Mouse (Mus musculus): ENCODE results near the gene Apmap. TPM values are rescaled to one million over a fixed set of nuclear protein-coding genes. Genes with fewer than 3 reads are reported as not detected.

Apmap gene
- polyA plus RNA-seq, 1 experiment from 2014 or later, result 24.4 TPM

DNA sequence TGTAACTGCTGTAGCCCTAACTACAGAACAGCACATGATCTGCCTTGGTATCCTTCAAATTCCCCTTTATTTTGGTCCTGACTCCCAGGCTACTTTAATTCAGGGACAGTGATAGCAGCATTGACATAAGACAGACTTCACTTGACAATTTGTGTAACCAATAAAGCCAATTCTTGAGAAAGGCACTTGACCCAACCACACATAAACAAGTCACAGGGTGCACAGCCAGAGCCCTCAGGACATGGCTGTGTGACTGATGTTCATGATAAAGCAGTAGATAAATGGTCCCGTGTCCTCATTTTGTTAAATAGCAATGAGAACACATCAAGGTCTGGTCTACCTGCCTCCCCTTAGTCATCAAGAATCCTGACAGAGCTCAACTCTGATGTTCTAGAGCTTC lies 28.7 kb downstream of the Apmap start:
- no peak overlapping the region for H3K4me3 ChIP-seq (ENCODE audit: low read depth, low read length)
- WGBS, result 73% methylated on average over 1 of the region's 1 CpGs
- no peak overlapping the region for H3K4me2 ChIP-seq (replicated peaks; ENCODE audit: low read depth)
- ATAC-seq, result no peak
- H3K27ac ChIP-seq (ENCODE audit: low read depth, low read length), result no peak overlapping the region
- no peaks in the 10 kb centered on the region for H3K27me3 ChIP-seq (replicated peaks; ENCODE audit: control insufficient read depth, insufficient read depth, low read length)
- no peaks in the 10 kb centered on the region for H3K9me3 ChIP-seq (ENCODE audit: control insufficient read depth)
- H3K4me1 ChIP-seq (replicated peaks; ENCODE audit: control insufficient read depth, insufficient read depth, low read length), result no peaks in the 10 kb centered on the region
- TF ChIP-seq CTCF (IDR thresholded peaks at IDR 0.05; ENCODE audit: low read depth), result no peak
- H3K9ac ChIP-seq (ENCODE audit: low read depth, low read length), result no peak overlapping the region
- H3K36me3 ChIP-seq (ENCODE audit: control insufficient read depth, insufficient read depth), result peaks cover 9% of the 10 kb centered on the region

DNA sequence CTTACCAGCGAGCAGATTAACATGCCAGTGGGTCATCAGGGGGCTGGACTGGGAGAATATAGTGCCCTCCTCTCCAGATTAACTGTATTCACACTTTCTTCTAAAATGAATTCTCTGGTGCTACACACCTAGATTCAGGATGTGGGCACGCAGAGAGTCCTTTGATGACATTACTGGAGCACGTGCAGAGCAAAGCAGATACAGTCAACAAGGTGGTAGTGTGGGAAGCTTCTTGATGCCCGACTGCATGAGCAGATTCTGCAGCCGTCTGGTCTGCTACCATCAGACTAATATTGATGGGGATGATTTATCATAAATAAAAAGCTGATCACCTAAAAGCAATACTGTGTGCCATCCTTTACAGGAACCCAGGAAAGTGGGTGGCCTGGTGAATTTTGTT lies 29.8 kb downstream of the Apmap start:
- no peaks in the 10 kb centered on the region for H3K4me1 ChIP-seq (replicated peaks; ENCODE audit: control insufficient read depth, insufficient read depth, low read length)
- H3K4me2 ChIP-seq (replicated peaks; ENCODE audit: low read depth), result no peak overlapping the region
- ATAC-seq, result no peak
- H3K9ac ChIP-seq (ENCODE audit: low read depth, low read length), result no peak overlapping the region
- H3K36me3 ChIP-seq (ENCODE audit: control insufficient read depth, insufficient read depth), result peaks cover under 1% of the 10 kb centered on the region; the same call in 1 of the 2 replicates
- no peak for TF ChIP-seq CTCF (IDR thresholded peaks at IDR 0.05; ENCODE audit: low read depth)
- no peaks in the 10 kb centered on the region for H3K27me3 ChIP-seq (replicated peaks; ENCODE audit: control insufficient read depth, insufficient read depth, low read length)
- H3K4me3 ChIP-seq (ENCODE audit: low read depth, low read length), result no peak overlapping the region
- WGBS, result 82% methylated on average over 5 of the region's 5 CpGs
- H3K27ac ChIP-seq (ENCODE audit: low read depth, low read length), result no peak overlapping the region
- H3K9me3 ChIP-seq (ENCODE audit: control insufficient read depth), result no peaks in the 10 kb centered on the region

DNA sequence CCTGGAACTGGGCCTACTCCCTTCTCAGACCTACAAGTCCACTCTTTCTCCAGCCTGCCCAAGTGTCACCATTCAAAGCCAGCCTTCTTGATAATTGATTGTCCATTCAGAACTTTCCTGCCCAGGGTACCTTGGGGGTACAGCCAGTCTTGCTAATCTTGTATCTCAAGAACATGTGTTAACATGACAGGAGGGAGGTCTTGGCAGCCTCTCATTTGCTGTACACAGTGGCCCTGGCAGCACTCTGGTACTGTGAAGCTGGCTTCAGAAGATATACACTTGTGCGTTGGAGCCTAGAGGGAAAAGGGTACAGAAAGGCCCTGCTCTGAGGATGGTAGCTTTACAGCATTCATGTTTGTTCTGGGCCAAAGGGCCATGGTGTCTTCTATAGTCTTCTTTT lies 32.1 kb downstream of the Apmap start:
- H3K9me3 ChIP-seq (ENCODE audit: control insufficient read depth), result no peaks in the 10 kb centered on the region
- no peaks in the 10 kb centered on the region for H3K36me3 ChIP-seq (ENCODE audit: control insufficient read depth, insufficient read depth)
- no peak overlapping the region for H3K9ac ChIP-seq (ENCODE audit: low read depth, low read length)
- no peaks in the 10 kb centered on the region for H3K4me1 ChIP-seq (replicated peaks; ENCODE audit: control insufficient read depth, insufficient read depth, low read length)
- 96% methylated on average over 1 of the region's 1 CpGs for WGBS
- H3K27ac ChIP-seq (ENCODE audit: low read depth, low read length), result no peak overlapping the region
- H3K4me3 ChIP-seq (ENCODE audit: low read depth, low read length), result no peak overlapping the region
- ATAC-seq, result no peak
- TF ChIP-seq CTCF (IDR thresholded peaks at IDR 0.05; ENCODE audit: low read depth), result no peak
- H3K27me3 ChIP-seq (replicated peaks; ENCODE audit: control insufficient read depth, insufficient read depth, low read length), result no peaks in the 10 kb centered on the region
- no peak overlapping the region for H3K4me2 ChIP-seq (replicated peaks; ENCODE audit: low read depth)

DNA sequence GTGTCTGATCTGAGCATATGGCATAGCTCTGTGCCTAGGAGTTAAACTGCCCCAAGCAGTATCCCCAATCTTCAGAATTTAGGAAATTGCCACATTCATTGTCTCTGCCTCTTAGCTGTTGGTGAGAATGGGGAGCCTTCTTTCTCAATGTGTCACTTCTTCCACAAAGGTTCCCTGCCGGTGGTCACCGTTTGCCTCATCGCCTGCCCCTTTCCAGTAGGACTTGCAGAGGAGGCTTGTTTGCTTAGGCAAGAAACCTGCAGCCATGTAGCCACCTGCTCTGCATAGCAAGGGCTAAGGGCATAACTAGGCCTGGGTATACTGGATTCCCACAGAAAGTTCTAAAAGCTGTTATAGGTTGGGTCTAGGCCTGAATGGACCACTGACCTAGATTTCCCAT lies 35.9 kb downstream of the Apmap start:
- Histone ChIP-seq H3K36me3 (ENCODE audit: control insufficient read depth, insufficient read depth) (no peaks in the 10 kb centered on the region), H3K4me1 (replicated peaks; ENCODE audit: control insufficient read depth, insufficient read depth, low read length) (no peaks in the 10 kb centered on the region), H3K9ac (ENCODE audit: low read depth, low read length) (no peak overlapping the region), H3K9me3 (ENCODE audit: control insufficient read depth) (no peaks in the 10 kb centered on the region), H3K27me3 (replicated peaks; ENCODE audit: control insufficient read depth, insufficient read depth, low read length) (no peaks in the 10 kb centered on the region), H3K4me3 (ENCODE audit: low read depth, low read length) (no peak overlapping the region), H3K4me2 (replicated peaks; ENCODE audit: low read depth) (no peak overlapping the region), H3K27ac (ENCODE audit: low read depth, low read length) (no peak overlapping the region)
- no peak for TF ChIP-seq CTCF (IDR thresholded peaks at IDR 0.05; ENCODE audit: low read depth)
- no peak for ATAC-seq
- 79% methylated on average over 3 of the region's 3 CpGs for WGBS

- Histone ChIP-seq H3K9ac (ENCODE audit: low read depth, low read length) (no peak overlapping the region), H3K4me3 (ENCODE audit: low read depth, low read length) (no peak overlapping the region), H3K27me3 (replicated peaks; ENCODE audit: control insufficient read depth, insufficient read depth, low read length) (no peaks in the 10 kb centered on the region), H3K4me1 (replicated peaks; ENCODE audit: control insufficient read depth, insufficient read depth, low read length) (no peaks in the 10 kb centered on the region), H3K27ac (ENCODE audit: low read depth, low read length) (no peak overlapping the region), H3K4me2 (replicated peaks; ENCODE audit: low read depth) (no peak overlapping the region), H3K36me3 (ENCODE audit: control insufficient read depth, insufficient read depth) (no peaks in the 10 kb centered on the region), H3K9me3 (ENCODE audit: control insufficient read depth) (no peaks in the 10 kb centered on the region)
- no peak for TF ChIP-seq CTCF (IDR thresholded peaks at IDR 0.05; ENCODE audit: low read depth)
- no peak for ATAC-seq
- WGBS, result 87% methylated on average over 2 of the region's 2 CpGs
Measured at GRCm38 (mm10) chr2:150570761-150571160, 37.6 kb downstream of the Apmap start.

- no peak for TF ChIP-seq CTCF (IDR thresholded peaks at IDR 0.05; ENCODE audit: low read depth)
- Histone ChIP-seq H3K27me3 (replicated peaks; ENCODE audit: control insufficient read depth, insufficient read depth, low read length) (no peaks in the 10 kb centered on the region), H3K4me1 (replicated peaks; ENCODE audit: control insufficient read depth, insufficient read depth, low read length) (no peaks in the 10 kb centered on the region), H3K27ac (ENCODE audit: low read depth, low read length) (no peak within 1 kb of the TSS), H3K4me3 (ENCODE audit: low read depth, low read length) (no peak within 1 kb of the TSS), H3K9ac (ENCODE audit: low read depth, low read length) (no peak within 1 kb of the TSS), H3K4me2 (replicated peaks; ENCODE audit: low read depth) (no peak within 1 kb of the TSS), H3K9me3 (ENCODE audit: control insufficient read depth) (no peaks in the 10 kb centered on the region), H3K36me3 (ENCODE audit: control insufficient read depth, insufficient read depth) (no peaks in the 10 kb centered on the region)
- ATAC-seq, result no peak
- 65% methylated on average over 11 of the region's 11 CpGs for WGBS
Measured at GRCm38 (mm10) chr2:150569847-150570590, 38.3 kb downstream of the Apmap start, which contains the start of gene Cst7. TSS of gene Cst7 (plus strand) at chr2:150570415.
